ENCODE assay signal across 25 mouse cellular contexts in the genomic region with DNA sequence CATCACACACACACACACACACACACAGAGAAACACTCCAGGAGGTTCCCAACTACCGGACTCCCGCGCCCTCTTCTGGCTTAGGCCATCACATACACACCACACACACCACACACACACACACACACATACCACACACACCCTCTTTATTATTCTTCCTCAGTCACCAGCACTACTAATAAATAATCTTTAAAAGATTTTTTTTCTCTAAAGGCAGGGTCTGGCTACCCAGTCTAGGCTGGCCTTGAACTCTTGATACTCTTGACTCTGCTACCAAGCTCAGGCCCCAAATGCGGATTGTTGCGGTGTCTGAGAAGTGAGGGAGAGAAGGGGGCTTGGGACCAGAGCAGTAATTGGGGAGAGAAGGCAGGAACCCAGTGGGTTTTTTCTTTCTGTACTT. TPM values are rescaled to one million over a fixed set of nuclear protein-coding genes. Genes with fewer than 3 reads are reported as not detected.
DNase-seq lines count a peak whose midpoint lies in the region; ATAC-seq and TF ChIP-seq lines count a peak whose summit lies in the region.
"Had no signal": no experiment of that assay in that cellular context is flagged by ENCODE, and none has a peak within 500 bp of the region (broad histone marks: within the 10 kb centered on the region; RNA-seq: fewer than 3 reads in every experiment).

No protein-coding gene starts in this region.

- no peak overlapping the region for H3K27ac ChIP-seq in heart, embryonic 12.5 days (ENCODE audit: poor library complexity, severe bottlenecking)
- H3K27ac ChIP-seq in MEL (ENCODE audit: control insufficient read depth, low read depth, low read length): no peak overlapping the region

- H3K4me3 ChIP-seq in heart, embryonic 12.5 days: no peak overlapping the region
- no peak overlapping the region for H3K4me3 ChIP-seq in MEL (ENCODE audit: control insufficient read depth in 1 of 2, insufficient read depth in 1 of 2, low read depth in 2 of 2, low read length in 2 of 2)
- H3K4me3 ChIP-seq in myocyte: peak overlapping the region; percentile 79

- peaks cover 8% of the 10 kb centered on the region; the same call in 1 of the 2 replicates for H3K36me3 ChIP-seq in heart, embryonic 12.5 days
- H3K36me3 ChIP-seq in MEL (ENCODE audit: control insufficient read depth in 1 of 2, insufficient read depth in 2 of 2, low read length in 2 of 2): peaks cover 0 to 5% of the 10 kb centered on the region in 2 experiments; a peak in 2 of 4 replicates
- H3K36me3 ChIP-seq in myocyte (ENCODE audit: control insufficient read depth, insufficient read depth): no peaks in the 10 kb centered on the region
- H3K36me3 ChIP-seq: forebrain, embryonic 15.5 days; hindbrain, embryonic 10.5 days; hindbrain, embryonic 15.5 days; limb, embryonic 12.5 days had no signal

- no peak for TF ChIP-seq RAD21 in MEL (IDR thresholded peaks at IDR 0.05; ENCODE audit: low read depth, low read length)

- H3K79me2 ChIP-seq in MEL (ENCODE audit: control insufficient read depth, insufficient read depth, low read length, poor library complexity) (peaks cover 3% of the 10 kb centered on the region; the same call in 1 of the 2 replicates), myocyte (ENCODE audit: control insufficient read depth, insufficient read depth) (peaks cover 8% of the 10 kb centered on the region)

- no peak overlapping the region for H3K9ac ChIP-seq in heart, embryonic 12.5 days
- H3K9ac ChIP-seq in MEL (ENCODE audit: control insufficient read depth, low read depth, low read length, poor library complexity, severe bottlenecking): no peak overlapping the region

- H3K27me3 ChIP-seq in heart, embryonic 12.5 days (replicated peaks): 0 out of 2 replicates have a peak, but pooled peaks cover 5% of the 10 kb centered on the region
- H3K27me3 ChIP-seq in MEL (ENCODE audit: control insufficient read depth in 1 of 2, insufficient read depth in 2 of 2, low read length in 2 of 2) (no peaks in the 10 kb centered on the region), myocyte (ENCODE audit: control insufficient read depth, insufficient read depth, insufficient read length) (no peaks in the 10 kb centered on the region)
- H3K27me3 ChIP-seq: CH12.LX; forebrain, embryonic 15.5 days; hindbrain, embryonic 15.5 days had no signal

- peak; percentile 88 for DNase-seq in heart, adult 11 months
- DNase-seq in 416B (ENCODE audit: low read depth): peak; percentile 22
- peak; percentile 34 for DNase-seq in MEL (ENCODE audit: low read depth, low spot score)
- DNase-seq: adrenal gland, postnatal 10 days; heart, postnatal 14 days; kidney, adult 2 months; kidney, postnatal 36 days; liver, postnatal 0 days; lung, postnatal 36 days; thymus, postnatal 4 days had no signal

- TF ChIP-seq EP300 in MEL (IDR thresholded peaks at IDR 0.05; ENCODE audit: low read depth in 1 of 2, low read length in 2 of 2): no peak

- peaks cover 40% of the 10 kb centered on the region for H3K4me1 ChIP-seq in heart, embryonic 12.5 days (replicated peaks)
- H3K4me1 ChIP-seq in MEL (ENCODE audit: control insufficient read depth in 1 of 2, insufficient read depth in 2 of 2, low read length in 2 of 2): peaks cover 4 to 7% of the 10 kb centered on the region in 2 experiments; a peak in 3 of 4 replicates

- no peak overlapping the region for H3ac ChIP-seq in myocyte (ENCODE audit: control insufficient read depth, insufficient read length)

- no peak for TF ChIP-seq POLR2A in MEL (IDR thresholded peaks at IDR 0.05; ENCODE audit: control insufficient read depth in 1 of 2, insufficient read depth in 1 of 2, low read depth in 1 of 2, low read length in 2 of 2, poor library complexity in 1 of 2)
- no peak for TF ChIP-seq POLR2A in myocyte (IDR thresholded peaks at IDR 0.05; ENCODE audit: insufficient read length, low read depth)

- WGBS in heart, embryonic 12.5 days: 76% methylated on average over 5 of the region's 5 CpGs

- ATAC-seq in heart, embryonic 12.5 days (ENCODE audit: insufficient number of reproducible peaks, low FRiP score): no peak
- ATAC-seq in megakaryocyte, adult 5-6 weeks (ENCODE audit: poor library complexity, severe bottlenecking): no peak

- H3K4me2 ChIP-seq in heart, embryonic 12.5 days: no peak overlapping the region
- H3K4me2 ChIP-seq in myocyte (ENCODE audit: low read depth): no peak overlapping the region

- TF ChIP-seq CTCF in MEL (IDR thresholded peaks at IDR 0.05 in 2 of 3, conservative IDR thresholded peaks at IDR 0.05 in 1 of 3; ENCODE audit: control insufficient read depth in 1 of 3, insufficient read depth in 1 of 3, low read depth in 2 of 3, low read length in 3 of 3, poor library complexity in 1 of 3, severe bottlenecking in 1 of 3): peak in 1 of 3 experiments; percentile 20; a peak in 1 of 6 replicates

- 0 out of 2 replicates have a peak, but pooled peaks cover 4% of the 10 kb centered on the region for H3K9me3 ChIP-seq in heart, embryonic 12.5 days (replicated peaks)
- H3K9me3 ChIP-seq in MEL (replicated peaks; ENCODE audit: insufficient read depth, low read length): no peaks in the 10 kb centered on the region
- H3K9me3 ChIP-seq: forebrain, embryonic 15.5 days; hindbrain, embryonic 10.5 days; hindbrain, embryonic 15.5 days; limb, embryonic 12.5 days had no signal

TF ChIP-seq in MEL, 35 proteins besides CTCF, POLR2A, EP300 and RAD21 (continues in another document):
- TF ChIP-seq NRF1 (IDR thresholded peaks at IDR 0.05; ENCODE audit: insufficient read depth, low read depth, low read length, poor library complexity, severe bottlenecking) (no peak), USF2 (IDR thresholded peaks at IDR 0.05; ENCODE audit: borderline replicate concordance in 1 of 2, insufficient read depth in 1 of 2, low read depth in 1 of 2, low read length in 2 of 2) (no peak), MAZ (IDR thresholded peaks at IDR 0.05; ENCODE audit: low read depth, low read length) (no peak), TBP (IDR thresholded peaks at IDR 0.05; ENCODE audit: low read depth, low read length) (no peak), ZNF384 (IDR thresholded peaks at IDR 0.05; ENCODE audit: low read depth, low read length) (no peak), RCOR1 (IDR thresholded peaks at IDR 0.05; ENCODE audit: low read depth, low read length) (no peak), HCFC1 (IDR thresholded peaks at IDR 0.05; ENCODE audit: low read depth, low read length) (no peak), ZKSCAN1 (IDR thresholded peaks at IDR 0.05; ENCODE audit: low read depth, low read length) (no peak)

TF ChIP-seq in myocyte, 11 proteins besides CTCF, POLR2A, EP300 and RAD21:
- TF ChIP-seq E2F4 (IDR thresholded peaks at IDR 0.05; ENCODE audit: insufficient read depth): no peak
- no peak for TF ChIP-seq TCF3 (IDR thresholded peaks at IDR 0.05; ENCODE audit: insufficient read length, low read depth)

RNA-seq across cellular contexts. Expression of a gene that starts 0.9 kb away (rescaled TPM):
- polyA plus RNA-seq in heart, embryonic 12.5 days (2016; fragmentation: Nextera tagmentation; extraction: Ambion mirVana): 39.2 and 39.3 TPM in 2 replicates
- total RNA-seq in MEL (2012; rRNA removed): 26.4 and 31.1 TPM in 2 replicates
- polyA plus RNA-seq in MEL (2012; ENCODE audit: insufficient read depth in 1 of 2, insufficient read length in 2 of 2, low read depth in 1 of 2, low replicate concordance in 2 of 2, missing spikeins in 1 of 2): 10 to 100 TPM in 1 of 2 experiments, not detected in 1; 39.8 TPM
- 22.7 TPM for polyA plus RNA-seq in myocyte (2012; fragmentation: generic; extraction: Trizol)
- total RNA-seq in megakaryocyte, adult 5-6 weeks (2015): 22.8 and 26.3 TPM in 2 replicates
- 45.6 and 46.4 TPM in 2 replicates for total RNA-seq in megakaryocyte, adult 5-6 weeks (2017)

RNA-seq across cellular contexts. Expression of a gene that starts 1.6 kb away (rescaled TPM):
- 9.2 and 9.5 TPM in 2 replicates for polyA plus RNA-seq in heart, embryonic 12.5 days (2016; fragmentation: Nextera tagmentation; extraction: Ambion mirVana)
- total RNA-seq in MEL (2012; rRNA removed): 0.15 and 0.16 TPM in 2 replicates
- polyA plus RNA-seq in MEL (2012; ENCODE audit: insufficient read depth in 1 of 2, insufficient read length in 2 of 2, low read depth in 1 of 2, low replicate concordance in 2 of 2, missing spikeins in 1 of 2) (under 1 TPM in 1 of 2 experiments, not detected in 1; 0.78 TPM), myocyte (2012; fragmentation: generic; extraction: Trizol) (2.5 TPM)
- total RNA-seq in megakaryocyte, adult 5-6 weeks (2015): not detected in 2 replicates
- not detected in 2 replicates for total RNA-seq in megakaryocyte, adult 5-6 weeks (2017)
- total RNA-seq: liver, adult 2 months; megakaryocyte-erythroid progenitor cell, adult 5-6 weeks had no signal
- polyA plus RNA-seq: liver, postnatal 0 days had no signal

RNA-seq across cellular contexts. Expression of a gene that starts 6.1 kb away (rescaled TPM):
- polyA plus RNA-seq in heart, embryonic 12.5 days (2016; fragmentation: Nextera tagmentation; extraction: Ambion mirVana): 5.1 and 5.2 TPM in 2 replicates
- total RNA-seq in MEL (2012; rRNA removed): 5.4 and 6.1 TPM in 2 replicates
- 10 to 100 TPM in 1 of 2 experiments, not detected in 1; 17.0 TPM for polyA plus RNA-seq in MEL (2012; ENCODE audit: insufficient read depth in 1 of 2, insufficient read length in 2 of 2, low read depth in 1 of 2, low replicate concordance in 2 of 2, missing spikeins in 1 of 2)
- 30.2 TPM for polyA plus RNA-seq in myocyte (2012; fragmentation: generic; extraction: Trizol)
- total RNA-seq in megakaryocyte, adult 5-6 weeks (2015): 0.59 and 1.7 TPM in 2 replicates
- total RNA-seq in megakaryocyte, adult 5-6 weeks (2017): 1.7 TPM in 2 replicates

RNA-seq across cellular contexts. Expression of a gene that starts 18.1 kb away (rescaled TPM):
- polyA plus RNA-seq in heart, embryonic 12.5 days (2016; fragmentation: Nextera tagmentation; extraction: Ambion mirVana): 1.6 and 2.4 TPM in 2 replicates
- total RNA-seq in MEL (2012; rRNA removed): not detected in 2 replicates
- polyA plus RNA-seq in MEL (2012; ENCODE audit: insufficient read depth in 1 of 2, insufficient read length in 2 of 2, low read depth in 1 of 2, low replicate concordance in 2 of 2, missing spikeins in 1 of 2): 1 to 10 TPM in 1 of 2 experiments, not detected in 1; 1.4 TPM
- 0.25 TPM for polyA plus RNA-seq in myocyte (2012; fragmentation: generic; extraction: Trizol)
- not detected in 2 replicates for total RNA-seq in megakaryocyte, adult 5-6 weeks (2015)
- total RNA-seq in megakaryocyte, adult 5-6 weeks (2017): 0.40 TPM in 1 of 2 replicates, not detected in the other
- total RNA-seq: layer of hippocampus, postnatal 36 days; left cerebral cortex, postnatal 25 days; liver, adult 2 months; megakaryocyte-erythroid progenitor cell, adult 5-6 weeks had no signal
- polyA plus RNA-seq: embryonic facial prominence, embryonic 11.5 days; kidney, adult 2 months; liver, adult 2 months; liver, postnatal 0 days; small intestine, adult 2 months; testis, adult 2 months had no signal

RNA-seq across cellular contexts. Expression of a gene that starts 34.9 kb away (rescaled TPM):
- polyA plus RNA-seq in heart, embryonic 12.5 days (2016; fragmentation: Nextera tagmentation; extraction: Ambion mirVana): 90.8 and 95.8 TPM in 2 replicates
- 214 and 231 TPM in 2 replicates for total RNA-seq in MEL (2012; rRNA removed)
- 100 to 1,000 TPM in 1 of 2 experiments, not detected in 1; 363 TPM for polyA plus RNA-seq in MEL (2012; ENCODE audit: insufficient read depth in 1 of 2, insufficient read length in 2 of 2, low read depth in 1 of 2, low replicate concordance in 2 of 2, missing spikeins in 1 of 2)
- 68.4 TPM for polyA plus RNA-seq in myocyte (2012; fragmentation: generic; extraction: Trizol)
- 89.0 and 99.4 TPM in 2 replicates for total RNA-seq in megakaryocyte, adult 5-6 weeks (2015)
- 42.3 and 43.4 TPM in 2 replicates for total RNA-seq in megakaryocyte, adult 5-6 weeks (2017)

Comparison
In these comparisons a context has a peak if more than half of its experiments do, and no peak if none do; other contexts are left out.
1. DNase-seq: peak in every context shown above with its lines; median percentile 88 in heart, adult 11 months; 34 in MEL; 22 in 416B.